Mouse (Mus musculus): Measurements from ENCODE around the gene Elp6. TPM values are rescaled to one million over a fixed set of nuclear protein-coding genes. Genes with fewer than 3 reads are reported as not detected.

Gene Elp6
- polyA plus RNA-seq (2012; rRNA removed) = 15.0 and 20.7 TPM in 2 replicates

DNA sequence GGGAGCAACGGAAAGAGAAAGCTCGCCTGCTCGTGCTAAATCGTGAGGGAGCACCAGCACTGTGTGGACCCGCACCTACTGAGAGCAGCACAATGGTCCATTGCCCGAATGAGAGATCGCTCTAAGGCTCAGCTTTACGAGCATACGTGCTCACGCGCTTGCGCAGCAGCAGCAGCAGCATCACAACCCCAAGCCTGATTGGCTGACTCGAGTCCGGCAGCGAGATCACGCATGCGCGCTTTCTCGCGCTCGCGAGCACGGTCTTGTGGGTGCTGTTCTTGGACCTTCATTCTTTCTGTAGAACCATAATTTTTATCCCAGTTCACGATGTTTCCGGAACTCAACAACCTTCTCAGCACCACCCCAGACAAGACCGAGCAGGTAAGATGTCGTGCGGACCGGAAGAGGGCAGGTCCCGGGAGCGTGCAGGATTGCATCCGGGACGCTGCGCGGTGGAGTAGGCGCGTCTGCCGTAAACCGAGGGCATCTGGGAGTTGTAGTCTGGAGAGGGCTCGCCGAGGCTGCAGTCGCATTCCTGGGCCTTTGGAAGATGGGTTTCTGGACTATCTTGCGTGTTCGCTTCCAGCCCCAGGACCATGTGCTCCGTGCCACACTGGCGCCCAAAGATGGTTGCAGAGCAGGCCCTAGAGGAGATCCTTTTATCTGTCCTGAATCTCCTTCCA lies at the start of gene Elp6:
Elp6 (plus strand) TSS at position 205 of the 683 bp plus-strand sequence.

DNA sequence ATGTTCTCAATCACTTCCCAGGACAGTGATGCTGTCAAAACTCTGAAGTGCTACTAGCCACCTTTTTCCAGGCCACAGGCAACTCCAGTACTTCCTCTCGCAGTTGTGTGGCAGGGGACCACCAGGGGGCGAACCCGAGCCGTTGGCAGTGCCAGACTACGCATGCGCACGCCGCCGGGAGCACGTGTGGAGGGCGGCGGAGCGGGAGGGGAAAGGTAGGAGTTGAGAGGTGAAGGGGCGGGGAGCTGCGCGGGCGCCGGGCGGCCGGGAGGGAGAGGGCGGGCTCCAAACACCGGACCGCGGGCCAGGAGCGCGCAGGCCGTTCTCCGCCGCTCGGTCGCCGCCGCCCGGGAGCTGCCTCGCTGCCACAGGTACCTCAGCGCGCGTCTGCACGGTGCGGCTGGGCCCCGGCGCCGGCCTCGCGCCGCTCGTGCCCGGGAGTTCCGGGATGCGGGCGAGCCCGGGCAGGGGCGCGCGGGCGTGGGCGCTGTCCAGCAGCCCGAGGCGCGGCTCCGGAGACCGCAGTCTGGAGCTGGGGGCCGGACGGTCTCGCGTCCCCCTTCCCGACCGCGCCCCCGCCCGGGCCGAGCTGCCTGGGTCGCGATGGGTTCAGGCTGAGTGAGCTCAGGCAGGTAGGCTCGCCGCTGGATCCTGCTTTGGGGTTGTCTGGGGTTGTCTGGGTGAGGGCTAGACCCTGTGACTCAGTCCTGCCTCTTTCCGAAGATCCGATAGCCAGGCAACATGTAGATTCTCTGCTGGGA lies 28.3 kb downstream of the Elp6 start, which contains the start of gene Scap:
Scap (plus strand) TSS at position 154 of the 761 bp plus-strand sequence.

Other genes starting within 250 kb of the Elp6 start
- gene Smarcc1, start 187.5 kb upstream of the Elp6 start, polyA plus RNA-seq (2012; rRNA removed) = 31.8 and 37.2 TPM in 2 replicates
- gene Dhx30, start 187.3 kb upstream of the Elp6 start, polyA plus RNA-seq (2012; rRNA removed) = 107 and 121 TPM in 2 replicates
- gene Cspg5, start 61.4 kb upstream of the Elp6 start, polyA plus RNA-seq (2012; rRNA removed) = 3.7 and 3.8 TPM in 2 replicates
- gene Scap, start 28.1 kb downstream of the Elp6 start, polyA plus RNA-seq (2012; rRNA removed) = 123 and 146 TPM in 2 replicates
- 38.1 and 46.1 TPM in 2 replicates for gene Ptpn23, start 103.0 kb downstream of the Elp6 start, polyA plus RNA-seq (2012; rRNA removed)
- not detected in 2 replicates for gene Ngp, start 114.6 kb downstream of the Elp6 start, polyA plus RNA-seq (2012; rRNA removed)
- gene Klhl18, start 171.5 kb downstream of the Elp6 start, polyA plus RNA-seq (2012; rRNA removed) = 14.7 and 20.0 TPM in 2 replicates
- 5.3 and 7.4 TPM in 2 replicates for gene Kif9, start 171.8 kb downstream of the Elp6 start, polyA plus RNA-seq (2012; rRNA removed)
- gene Setd2, start 227.4 kb downstream of the Elp6 start, polyA plus RNA-seq (2012; rRNA removed) = 37.7 and 65.6 TPM in 2 replicates

Data from ovary, adult 2 months (tissue).